Mouse (Mus musculus): ENCODE measurements at regions not wholly inside any gene's neighbourhood (a gene's known extent, or its start where the extent isn't known, plus 50 kb on each side); places are given as distances from the start of the nearest gene placed in this dataset.

DNA sequence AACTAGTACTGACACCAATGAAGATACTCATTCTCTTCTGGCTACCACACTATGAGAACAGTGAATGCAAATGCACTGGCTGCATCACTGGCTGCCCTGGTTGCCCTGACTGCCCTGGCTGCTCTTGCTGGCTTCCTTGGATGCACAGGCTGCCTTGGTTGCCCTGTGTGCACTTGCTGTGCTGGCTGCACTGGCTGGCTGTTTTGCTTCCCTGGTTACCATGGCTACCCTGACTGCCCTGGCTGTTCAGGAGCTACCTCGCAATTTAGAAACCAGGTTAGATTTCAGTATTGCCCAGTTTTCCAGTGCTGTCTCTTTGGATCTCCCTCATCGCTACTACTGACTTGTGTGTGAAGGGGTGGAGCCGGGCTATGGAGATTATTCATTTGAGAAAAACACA is 175.7 kb downstream of the Fat4 start:
- Histone ChIP-seq H3K4me3 (no peak overlapping the region), H3K27ac (no peak overlapping the region), H3K4me1 (no peaks in the 10 kb centered on the region), H3K36me3 (no peaks in the 10 kb centered on the region), H3K9me3 (no peaks in the 10 kb centered on the region), H3K27me3 (ENCODE audit: insufficient read depth, poor library complexity, severe bottlenecking) (no peaks in the 10 kb centered on the region)
- WGBS, result 78% methylated on average over 3 of the region's 3 CpGs
- no peak for DNase-seq (ENCODE audit: low spot score)

DNA sequence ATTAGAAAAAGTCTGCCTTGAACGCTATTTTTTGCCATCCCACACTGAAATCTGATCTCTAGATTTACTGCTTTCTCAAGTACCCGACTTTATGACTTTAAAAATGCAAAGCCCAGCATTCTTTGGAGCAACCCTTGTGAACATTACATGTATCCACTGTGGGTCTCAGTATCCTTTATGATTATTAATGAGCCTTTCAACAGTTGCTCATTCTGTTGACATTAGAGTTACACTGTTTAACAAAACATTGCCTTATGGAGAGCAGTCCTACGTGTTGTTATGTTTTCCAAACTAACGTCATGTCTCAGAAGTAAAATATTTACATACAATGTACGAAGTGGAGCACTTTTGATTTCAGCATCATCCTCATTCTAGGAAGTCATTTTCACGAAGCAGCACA is 178.7 kb downstream of the Fat4 start:
- no peak overlapping the region for H3K4me3 ChIP-seq
- no peaks in the 10 kb centered on the region for H3K9me3 ChIP-seq
- H3K27me3 ChIP-seq (ENCODE audit: insufficient read depth, poor library complexity, severe bottlenecking), result no peaks in the 10 kb centered on the region
- no peaks in the 10 kb centered on the region for H3K4me1 ChIP-seq
- 82% methylated on average over 6 of the region's 6 CpGs for WGBS
- no peaks in the 10 kb centered on the region for H3K36me3 ChIP-seq
- DNase-seq (ENCODE audit: low spot score), result no peak
- no peak overlapping the region for H3K27ac ChIP-seq

DNA sequence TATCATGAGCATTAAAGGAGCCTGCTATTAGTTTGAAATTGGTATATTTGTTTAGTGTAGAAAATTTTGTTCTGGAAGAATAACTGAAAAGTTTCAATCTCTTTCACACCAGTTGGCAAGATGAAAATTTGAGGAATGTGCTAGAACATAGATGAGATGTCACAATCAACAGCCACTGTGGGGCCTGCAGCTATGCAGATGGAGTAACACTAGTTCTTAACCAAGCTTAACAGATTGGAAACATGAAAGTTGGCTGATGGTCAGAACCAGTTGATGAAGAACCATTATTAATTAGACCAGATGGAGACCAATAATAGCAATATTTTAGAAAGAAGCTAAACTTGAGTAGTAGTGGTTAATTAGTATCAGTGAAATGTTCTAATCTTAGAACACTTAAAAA is 182.3 kb downstream of the Fat4 start:
- no peak for DNase-seq (ENCODE audit: low spot score)
- Histone ChIP-seq H3K36me3 (no peaks in the 10 kb centered on the region), H3K9me3 (no peaks in the 10 kb centered on the region), H3K4me3 (no peak overlapping the region), H3K4me1 (no peaks in the 10 kb centered on the region), H3K27me3 (ENCODE audit: insufficient read depth, poor library complexity, severe bottlenecking) (no peaks in the 10 kb centered on the region), H3K27ac (no peak overlapping the region)

DNA sequence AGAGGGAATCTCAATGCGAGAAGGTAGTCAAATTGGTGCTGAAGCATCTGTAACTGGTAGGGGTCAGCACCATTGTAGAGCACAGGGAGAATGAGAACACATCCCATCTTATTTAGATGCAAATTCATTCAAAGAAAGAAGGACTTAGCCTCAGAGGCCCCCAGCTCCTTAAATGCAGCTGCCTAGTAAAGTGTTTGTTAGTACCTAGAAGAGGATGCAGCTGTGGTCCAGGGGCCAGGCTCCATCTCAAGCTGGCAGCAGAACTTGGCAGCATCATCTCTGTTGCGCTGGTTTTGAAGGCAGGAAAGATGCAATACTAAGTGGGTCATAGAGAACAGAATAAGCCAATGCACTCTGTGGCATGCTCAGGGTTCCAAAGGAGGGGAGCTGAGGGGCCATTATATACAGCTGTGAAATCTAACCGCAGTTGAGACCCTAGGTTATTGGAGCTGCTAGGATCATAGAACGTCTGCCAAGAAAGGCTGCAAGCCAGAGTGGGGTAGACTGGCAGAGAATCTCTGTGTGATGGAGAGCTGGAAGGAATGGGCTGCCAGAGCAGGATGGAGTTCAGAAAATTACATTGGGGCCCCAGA is 196.0 kb downstream of the Fat4 start:
- Histone ChIP-seq H3K9me3 (no peaks in the 10 kb centered on the region), H3K4me1 (no peaks in the 10 kb centered on the region), H3K4me3 (no peak overlapping the region), H3K36me3 (no peaks in the 10 kb centered on the region), H3K27me3 (ENCODE audit: insufficient read depth, poor library complexity, severe bottlenecking) (no peaks in the 10 kb centered on the region), H3K27ac (no peak overlapping the region)
- WGBS, result 73% methylated on average over 4 of the region's 4 CpGs
- DNase-seq (ENCODE audit: low spot score), result no peak

DNA sequence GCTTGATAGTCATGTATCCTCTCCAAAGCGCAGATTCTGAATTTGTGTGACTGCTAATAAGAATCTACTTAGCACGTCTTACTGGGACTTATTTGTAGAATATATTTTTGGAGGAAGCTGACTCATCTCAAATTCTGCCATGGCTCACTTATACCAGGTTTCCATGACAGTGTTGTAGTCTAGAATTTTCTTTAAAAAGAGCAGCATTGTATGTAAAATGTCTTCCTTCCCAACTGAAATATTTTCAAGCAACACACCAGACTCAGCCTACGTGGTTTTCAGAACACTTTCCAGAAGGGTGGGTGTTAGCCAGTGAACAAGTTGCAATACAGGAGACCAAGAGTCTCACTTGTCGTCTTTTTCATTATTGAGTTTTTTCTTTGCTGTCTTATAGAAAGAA is 202.2 kb downstream of the Fat4 start:
- no peaks in the 10 kb centered on the region for H3K4me1 ChIP-seq
- H3K9me3 ChIP-seq, result no peaks in the 10 kb centered on the region
- no peak overlapping the region for H3K27ac ChIP-seq
- no peaks in the 10 kb centered on the region for H3K36me3 ChIP-seq
- 83% methylated on average over 4 of the region's 4 CpGs for WGBS
- no peak overlapping the region for H3K4me3 ChIP-seq
- H3K27me3 ChIP-seq (ENCODE audit: insufficient read depth, poor library complexity, severe bottlenecking), result no peaks in the 10 kb centered on the region
- no peak for DNase-seq (ENCODE audit: low spot score)

DNA sequence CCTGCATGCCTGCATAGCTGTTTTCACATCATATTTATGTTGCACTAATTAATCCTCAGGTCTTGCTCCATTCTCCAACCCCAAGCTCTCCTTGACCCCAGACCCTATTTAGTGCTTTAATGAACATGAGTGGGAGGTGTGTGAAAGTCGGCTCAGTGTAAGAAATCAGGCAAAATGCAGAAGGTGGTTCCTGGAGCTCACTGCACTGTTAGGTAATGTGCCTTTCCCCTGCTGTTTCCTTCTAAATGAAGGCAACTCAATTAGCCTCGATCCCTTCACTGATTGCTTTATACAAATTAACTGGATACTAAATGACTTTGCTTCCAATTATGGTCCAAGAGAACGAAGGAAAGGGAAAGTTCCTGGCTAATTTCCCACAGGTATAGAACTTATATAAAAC is 215.6 kb downstream of the Fat4 start:
- Histone ChIP-seq H3K27me3 (ENCODE audit: insufficient read depth, poor library complexity, severe bottlenecking) (no peaks in the 10 kb centered on the region), H3K36me3 (no peaks in the 10 kb centered on the region), H3K27ac (no peak overlapping the region), H3K4me3 (no peak overlapping the region), H3K9me3 (no peaks in the 10 kb centered on the region), H3K4me1 (no peaks in the 10 kb centered on the region)
- DNase-seq (ENCODE audit: low spot score), result no peak
- WGBS, result 80% methylated on average over 3 of the region's 3 CpGs

DNA sequence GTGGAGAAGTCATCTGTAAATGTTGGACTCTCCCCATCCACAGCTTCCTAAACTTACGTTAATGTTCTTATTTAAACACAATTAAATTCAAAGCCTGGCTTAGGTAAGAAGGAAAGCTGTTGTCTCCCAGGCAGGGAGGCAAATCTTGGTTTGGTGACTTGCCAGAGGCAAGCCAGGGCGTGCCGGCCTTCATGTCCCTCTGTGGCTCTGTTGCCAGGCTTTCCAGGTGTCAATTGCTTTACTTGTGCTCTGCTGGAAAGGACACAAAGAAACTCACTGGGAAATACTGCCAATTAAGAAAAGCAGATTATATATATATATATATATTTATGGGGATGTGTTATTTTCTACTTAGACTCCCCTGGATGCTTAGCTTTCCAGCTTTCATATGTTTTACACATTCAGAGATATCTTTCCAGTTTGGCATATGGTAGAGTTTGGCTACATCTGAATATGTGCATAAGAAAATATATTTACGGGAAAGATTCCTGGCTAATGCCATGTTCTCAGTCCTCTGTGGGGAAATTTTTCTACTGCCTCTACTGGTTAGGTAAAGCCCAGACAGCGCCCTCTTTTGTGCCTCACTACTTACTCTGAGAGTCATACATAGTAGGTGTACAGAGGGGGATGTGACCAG is 223.1 kb downstream of the Fat4 start:
- H3K27ac ChIP-seq, result no peak overlapping the region
- DNase-seq (ENCODE audit: low spot score), result no peak
- H3K4me1 ChIP-seq, result no peaks in the 10 kb centered on the region
- H3K36me3 ChIP-seq, result no peaks in the 10 kb centered on the region
- H3K27me3 ChIP-seq (ENCODE audit: insufficient read depth, poor library complexity, severe bottlenecking), result no peaks in the 10 kb centered on the region
- H3K4me3 ChIP-seq, result no peak overlapping the region
- H3K9me3 ChIP-seq, result no peaks in the 10 kb centered on the region
- WGBS, result 87% methylated on average over 5 of the region's 5 CpGs

DNA sequence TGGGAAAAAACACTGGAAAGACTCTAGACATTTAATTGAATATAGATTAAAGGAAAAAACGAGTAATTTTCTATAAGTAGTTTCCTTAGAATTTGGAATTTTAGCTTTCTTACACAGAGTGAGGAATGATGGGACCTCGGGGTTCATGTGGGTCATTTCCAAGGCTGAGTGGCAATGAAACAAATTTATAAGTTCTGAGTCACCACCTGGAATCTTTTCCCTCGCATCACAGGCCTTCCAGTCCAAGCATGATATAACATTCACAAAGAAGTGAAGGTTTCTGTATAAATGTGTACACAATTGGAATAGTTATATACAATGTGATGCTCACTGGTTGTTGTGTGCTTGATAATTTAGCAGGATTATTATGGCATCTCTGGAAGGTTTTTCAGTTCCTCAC is 227.3 kb downstream of the Fat4 start:
- Histone ChIP-seq H3K4me3 (no peak overlapping the region), H3K27ac (no peak overlapping the region), H3K27me3 (ENCODE audit: insufficient read depth, poor library complexity, severe bottlenecking) (no peaks in the 10 kb centered on the region), H3K4me1 (no peaks in the 10 kb centered on the region), H3K36me3 (no peaks in the 10 kb centered on the region), H3K9me3 (no peaks in the 10 kb centered on the region)
- WGBS, result 67% methylated on average over 3 of the region's 3 CpGs
- no peak for DNase-seq (ENCODE audit: low spot score)

DNA sequence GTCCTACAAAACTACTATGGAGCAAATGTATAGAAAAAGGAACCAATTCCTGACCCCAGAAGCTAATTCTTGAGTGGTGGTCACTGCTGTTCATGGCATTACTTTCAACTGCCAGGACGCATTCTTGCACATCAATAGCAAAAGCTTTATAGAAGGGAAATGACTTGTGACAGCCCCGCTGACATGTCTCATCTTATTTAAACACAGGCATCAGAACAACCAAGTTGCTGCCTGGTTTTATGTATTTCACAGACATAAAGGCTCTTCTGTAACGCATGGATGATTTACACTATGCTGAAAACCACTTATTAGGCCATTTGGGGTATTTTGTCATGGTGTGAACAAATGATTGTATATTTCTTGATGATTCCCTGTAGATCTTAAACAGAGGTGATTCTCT is 228.1 kb downstream of the Fat4 start:
- Histone ChIP-seq H3K27me3 (ENCODE audit: insufficient read depth, poor library complexity, severe bottlenecking) (no peaks in the 10 kb centered on the region), H3K36me3 (no peaks in the 10 kb centered on the region), H3K4me1 (no peaks in the 10 kb centered on the region), H3K9me3 (no peaks in the 10 kb centered on the region), H3K4me3 (no peak overlapping the region), H3K27ac (no peak overlapping the region)
- no peak for DNase-seq (ENCODE audit: low spot score)
- 87% methylated on average over 3 of the region's 3 CpGs for WGBS

DNA sequence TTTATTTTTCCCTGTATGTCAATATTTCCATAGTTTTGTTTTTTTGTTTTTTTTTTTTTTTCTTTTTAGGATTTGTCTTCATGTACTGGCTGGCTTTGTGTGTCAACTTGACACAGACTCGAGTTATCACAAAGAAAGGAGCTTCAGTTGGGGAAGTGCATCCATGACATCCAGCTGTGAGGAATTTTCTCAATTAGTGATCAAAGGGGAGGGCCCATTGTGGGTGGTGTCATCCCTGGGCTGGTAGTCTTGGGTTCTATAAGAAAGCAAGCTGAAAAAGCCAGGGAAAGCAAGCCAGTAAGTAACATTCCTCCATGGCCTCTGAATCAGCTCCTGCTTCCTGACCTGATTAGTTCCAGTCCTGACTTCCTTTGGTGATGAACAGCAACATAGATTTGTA is 228.7 kb downstream of the Fat4 start:
- Histone ChIP-seq H3K4me3 (no peak overlapping the region), H3K27ac (no peak overlapping the region), H3K27me3 (ENCODE audit: insufficient read depth, poor library complexity, severe bottlenecking) (no peaks in the 10 kb centered on the region), H3K36me3 (no peaks in the 10 kb centered on the region), H3K4me1 (no peaks in the 10 kb centered on the region), H3K9me3 (no peaks in the 10 kb centered on the region)
- DNase-seq (ENCODE audit: low spot score), result no peak
- WGBS, result 45% methylated on average over 1 of the region's 1 CpGs

DNA sequence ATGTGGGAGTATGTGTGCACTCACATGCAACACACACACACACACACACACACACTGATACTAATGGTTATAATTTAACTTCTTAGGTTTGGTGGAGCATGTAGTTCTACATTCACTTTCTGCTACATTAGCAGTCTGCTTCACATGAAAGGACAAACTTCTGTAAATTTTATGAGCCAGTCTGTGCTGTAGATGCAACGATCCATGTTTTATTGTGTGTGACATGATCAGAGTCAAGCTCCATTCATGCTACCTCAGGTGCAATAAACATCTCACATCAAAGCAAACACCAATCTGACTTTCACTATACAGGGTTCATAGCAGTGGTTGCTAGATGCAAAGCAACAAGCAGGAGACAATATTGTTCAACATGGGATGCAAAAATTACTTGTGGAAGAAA is 235.5 kb downstream of the Fat4 start:
- WGBS, result 85% methylated on average over 1 of the region's 1 CpGs

DNA sequence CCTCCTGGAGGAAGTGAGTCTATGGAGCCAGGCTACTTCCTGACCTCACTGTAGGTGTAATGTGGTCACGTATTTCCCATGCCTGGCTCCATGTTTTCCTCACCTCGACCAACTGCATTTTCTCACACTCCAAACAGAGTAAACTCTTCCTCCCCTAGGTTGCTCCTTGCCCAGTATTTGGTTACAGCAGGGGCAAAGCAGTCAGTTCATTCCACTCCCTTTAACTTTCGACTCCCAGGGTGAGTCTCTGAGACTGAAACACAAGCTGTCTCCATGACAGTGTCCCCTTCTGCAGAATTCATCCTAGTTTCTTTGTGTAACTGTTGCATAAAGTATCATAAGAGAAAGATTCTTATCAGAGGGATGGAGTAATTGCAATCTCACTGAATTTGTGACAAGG is 243.8 kb downstream of the Fat4 start:
- Histone ChIP-seq H3K4me1 (no peaks in the 10 kb centered on the region), H3K4me3 (no peak overlapping the region), H3K27ac (no peak overlapping the region), H3K27me3 (ENCODE audit: insufficient read depth, poor library complexity, severe bottlenecking) (no peaks in the 10 kb centered on the region), H3K9me3 (0 out of 2 replicates have a peak, but pooled peaks cover 3% of the 10 kb centered on the region), H3K36me3 (no peaks in the 10 kb centered on the region)
- 85% methylated on average over 3 of the region's 3 CpGs for WGBS
- DNase-seq (ENCODE audit: low spot score), result no peak

More for the DNA sequence above, 235.5 kb downstream of the Fat4 start:
- no peaks in the 10 kb centered on the region for H3K27me3 ChIP-seq (ENCODE audit: insufficient read depth, poor library complexity, severe bottlenecking)
- H3K4me3 ChIP-seq, result no peak overlapping the region
- H3K36me3 ChIP-seq, result no peaks in the 10 kb centered on the region
- no peak for DNase-seq (ENCODE audit: low spot score)
- H3K27ac ChIP-seq, result no peak overlapping the region
- no peaks in the 10 kb centered on the region for H3K4me1 ChIP-seq
- H3K9me3 ChIP-seq, result 0 out of 2 replicates have a peak, but pooled peaks cover 3% of the 10 kb centered on the region

DNA sequence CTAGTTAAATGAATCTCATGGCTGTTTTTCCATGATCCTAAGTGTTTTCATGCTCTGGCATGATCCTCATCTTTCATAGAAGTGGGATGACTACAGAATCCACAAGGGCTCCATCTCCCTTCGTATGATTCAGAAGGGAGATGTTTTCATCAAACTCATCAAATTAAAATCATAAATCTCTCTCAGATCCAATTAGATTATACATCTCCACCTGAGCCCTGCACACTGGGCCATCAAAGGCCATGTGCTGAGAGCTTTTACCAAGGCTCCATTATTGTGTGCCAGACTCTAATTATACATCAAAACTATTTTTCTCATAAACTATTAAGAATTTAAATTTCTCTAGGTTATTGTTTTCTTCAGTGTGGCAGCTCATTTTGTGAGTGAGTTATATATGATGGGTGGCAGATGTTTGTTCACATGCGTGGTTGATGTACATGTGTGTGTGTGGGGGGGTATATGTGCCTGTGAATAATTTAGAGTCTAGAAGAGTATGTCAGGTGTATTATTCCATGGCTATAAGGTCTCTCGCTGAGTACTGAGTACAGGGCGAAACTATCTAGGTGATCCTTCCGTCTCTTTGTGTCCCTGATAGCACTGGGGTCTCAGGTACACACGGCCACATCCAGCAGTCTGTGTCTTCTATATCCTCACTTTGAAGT is 278.4 kb downstream of the Fat4 start:
- WGBS, result 84% methylated on average over 6 of the region's 6 CpGs
- Histone ChIP-seq H3K27ac (no peak overlapping the region), H3K27me3 (ENCODE audit: insufficient read depth, poor library complexity, severe bottlenecking) (no peaks in the 10 kb centered on the region), H3K4me1 (no peaks in the 10 kb centered on the region), H3K36me3 (no peaks in the 10 kb centered on the region), H3K9me3 (no peaks in the 10 kb centered on the region), H3K4me3 (no peak overlapping the region)
- DNase-seq (ENCODE audit: low spot score), result no peak

DNA sequence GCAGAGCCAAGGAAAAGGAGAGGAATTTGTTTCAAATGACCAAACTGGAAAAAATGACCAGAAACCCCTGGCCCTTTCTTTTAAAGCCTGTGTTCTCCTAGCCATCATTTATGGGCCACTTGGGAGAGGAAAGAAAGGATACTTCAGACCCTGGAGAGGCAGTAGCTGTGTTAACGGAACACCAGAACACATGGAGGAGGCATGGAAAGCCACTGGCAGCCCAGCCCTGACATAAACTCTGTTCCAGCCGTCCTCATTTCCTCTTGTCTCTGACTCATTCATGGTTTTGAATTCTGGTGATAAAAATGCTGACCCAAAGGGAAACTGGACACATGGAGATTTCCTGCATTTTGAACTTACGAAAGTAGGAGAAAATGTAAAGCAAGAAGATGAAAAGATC is 295.9 kb downstream of the Fat4 start:
- WGBS, result 67% methylated on average over 3 of the region's 3 CpGs
- Histone ChIP-seq H3K36me3 (no peaks in the 10 kb centered on the region), H3K27me3 (ENCODE audit: insufficient read depth, poor library complexity, severe bottlenecking) (no peaks in the 10 kb centered on the region), H3K4me3 (no peak overlapping the region), H3K4me1 (no peaks in the 10 kb centered on the region), H3K27ac (no peak overlapping the region), H3K9me3 (no peaks in the 10 kb centered on the region)
- DNase-seq (ENCODE audit: low spot score), result no peak

Data from heart, embryonic 10.5 days (tissue).